Mouse (Mus musculus) left cerebral cortex, postnatal 10 days (tissue): ENCODE data around the gene 4930555G01Rik. TPM values are rescaled to one million over a fixed set of nuclear protein-coding genes. Genes with fewer than 3 reads are reported as not detected.
A peak's percentile ranks its signal among the peaks of the same experiment; 100 is the strongest.
"Not testable (repeated sequence)": the region's sequence is repeated elsewhere in the genome, so short reads cannot be mapped to it uniquely, and the experiment has no call there.

ENCODE experiments used
- DNase-seq, 2 experiments: peaks; one replicate each; pipeline ENCODE4 v3.0.0; 2021 to 2022; ENCODE audit warnings: low spot score in 2 of 2, mixed read lengths in 1 of 2; ENCODE audit errors: extremely low spot score in 1 of 2
- intact Hi-C: fragments of 180-260 bp; cut with DNase I; formaldehyde crosslinking; loops from one replicate; pipeline ENCODE4 v1.15.1; 2025
- total RNA-seq, 2 experiments: library from RNA; stranded (reverse); gene quantifications; 2 replicates each; pipeline ENCODE4 v1.2.3; 2021

Gene 4930555G01Rik
- total RNA-seq: not detected

GRCm38 (mm10) chr14:5050329-5050728 is at the start of gene 4930555G01Rik:
TSS of gene 4930555G01Rik (plus strand) at chr14:5050629.
- not testable (repeated sequence) for DNase-seq

GRCm38 (mm10) chr14:5015591-5015990 is 34.8 kb upstream of the 4930555G01Rik start, which contains the start of gene Gm3298:
TSS of gene Gm3298 (plus strand) at chr14:5015891.
- intact Hi-C loops, DNase-seq: not testable (repeated sequence)

More at GRCm38 (mm10) chr14:5050329-5050728, at the start of gene 4930555G01Rik:
- intact Hi-C loops: not testable (repeated sequence)

GRCm38 (mm10) chr14:5070611-5071490 is 20.4 kb downstream of the 4930555G01Rik start, which contains the start of gene Gm8281:
TSS of gene Gm8281 (plus strand) at chr14:5071040.
- intact Hi-C loops: not testable (repeated sequence)

More at GRCm38 (mm10) chr14:5070611-5071490, 20.4 kb downstream of the 4930555G01Rik start, which contains the start of gene Gm8281:
- peak; percentile 0 to 20 for DNase-seq

Other genes with a start within 250 kb of the 4930555G01Rik start
- gene Gm3269, start 212.5 kb upstream of the 4930555G01Rik start, total RNA-seq: not detected
- 10 to 100 TPM; 19.4 to 20.7 TPM for gene Gm3264, start 195.1 kb upstream of the 4930555G01Rik start, total RNA-seq
- not detected for gene Gm3278, start 158.2 kb upstream of the 4930555G01Rik start, total RNA-seq
- gene Gm8297, start 66.7 kb upstream of the 4930555G01Rik start, total RNA-seq: not detected
- gene Gm3298, start 34.7 kb upstream of the 4930555G01Rik start, total RNA-seq: not detected
- gene Gm8281, start 20.4 kb downstream of the 4930555G01Rik start, total RNA-seq: 1 to 10 TPM; 6.0 to 6.8 TPM
- not detected for gene Gm8279, start 80.9 kb downstream of the 4930555G01Rik start, total RNA-seq
- gene Gm3317, start 113.9 kb downstream of the 4930555G01Rik start, total RNA-seq: not detected
- gene Gm8271, start 135.2 kb downstream of the 4930555G01Rik start, total RNA-seq: not detected
- not detected for gene Gm3526, start 210.0 kb downstream of the 4930555G01Rik start, total RNA-seq